Mouse (Mus musculus): ENCODE data around the gene Hnrnpm. TPM values are rescaled to one million over a fixed set of nuclear protein-coding genes. Genes with fewer than 3 reads are reported as not detected.
"Not testable (repeated sequence)": the region's sequence is repeated elsewhere in the genome, so short reads cannot be mapped to it uniquely, and the experiment has no call there.

Hnrnpm gene
- polyA plus RNA-seq (2016; fragmentation: Nextera tagmentation; extraction: Ambion mirVana) = 490 and 547 TPM in 2 replicates

DNA sequence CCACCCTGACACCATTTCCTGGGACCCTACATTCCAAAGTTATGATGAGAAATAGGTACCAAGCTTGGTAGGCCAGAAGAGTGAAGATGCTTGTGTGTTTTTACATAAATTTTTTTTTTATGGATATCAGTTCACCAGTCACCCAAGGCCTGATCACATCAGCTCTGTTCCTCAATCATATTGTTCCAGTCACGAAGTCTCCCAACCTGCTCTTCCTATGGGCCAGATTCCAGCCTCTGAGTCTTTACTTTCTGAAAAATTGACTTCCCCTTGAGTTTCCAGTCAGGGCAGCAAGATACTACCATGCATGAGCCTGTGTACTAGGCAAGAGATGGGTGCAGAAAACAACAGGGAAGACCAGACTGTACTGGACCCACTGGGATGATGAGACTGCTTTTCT lies at the start of gene Hnrnpm:
Gene Hnrnpm (minus strand): TSS at position 101 of the 400 bp plus-strand sequence.
- H3K9me3 ChIP-seq = no peaks in the 10 kb centered on the region
- peak within 1 kb of the TSS; percentile 93 for H3K4me2 ChIP-seq
- no peak within 1 kb of the TSS for H3K9ac ChIP-seq
- H3K27ac ChIP-seq = peak within 1 kb of the TSS; percentile 95; the same call in 1 of the 2 replicates
- ATAC-seq (ENCODE audit: low FRiP score) = no peak
- 97% methylated on average over 1 of the region's 1 CpGs for WGBS
- peaks cover 15% of the 10 kb centered on the region for H3K36me3 ChIP-seq (replicated peaks)
- H3K4me3 ChIP-seq (replicated peaks) = peak within 1 kb of the TSS; percentile 88
- H3K27me3 ChIP-seq = no peaks in the 10 kb centered on the region
- H3K4me1 ChIP-seq = peaks cover 27% of the 10 kb centered on the region

- WGBS = 83% methylated on average over 10 of the region's 10 CpGs
- H3K9ac ChIP-seq; ATAC-seq (ENCODE audit: low FRiP score); H3K36me3 ChIP-seq (replicated peaks); H3K4me2 ChIP-seq; H3K27ac ChIP-seq; H3K9me3 ChIP-seq; H3K4me3 ChIP-seq (replicated peaks); H3K27me3 ChIP-seq; H3K4me1 ChIP-seq: not testable (repeated sequence)
Measured at GRCm38 (mm10) chr17:33733526-33733925, 46.9 kb upstream of the Hnrnpm start.

GRCm38 (mm10) chr17:33732556-33733083 lies 46.0 kb upstream of the Hnrnpm start:
- H3K9ac ChIP-seq; ATAC-seq (ENCODE audit: low FRiP score); H3K4me2 ChIP-seq; H3K4me1 ChIP-seq; H3K36me3 ChIP-seq (replicated peaks); H3K27me3 ChIP-seq; H3K9me3 ChIP-seq; H3K4me3 ChIP-seq (replicated peaks); H3K27ac ChIP-seq: not testable (repeated sequence)
- 78% methylated on average over 9 of the region's 9 CpGs for WGBS

DNA sequence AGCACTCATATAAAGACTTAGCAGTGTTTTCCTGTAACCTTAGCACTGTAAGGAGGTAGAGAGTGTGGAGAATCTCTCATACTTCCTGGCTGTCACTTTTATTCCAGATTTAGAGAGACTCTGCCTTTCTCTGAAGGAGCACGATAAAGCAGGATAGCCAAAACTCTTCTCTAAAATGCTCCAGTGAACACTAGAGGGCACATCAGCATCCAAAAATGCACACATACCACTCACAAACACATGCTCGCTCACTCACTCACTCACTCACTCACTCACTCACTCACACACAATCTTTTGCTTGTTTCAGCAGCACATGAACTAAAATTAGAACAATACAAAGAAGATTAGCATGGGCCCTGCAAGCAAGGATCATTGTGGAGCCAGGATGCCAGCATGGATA lies 42.6 kb upstream of the Hnrnpm start:
- H3K4me3 ChIP-seq (replicated peaks) = no peak overlapping the region
- H3K4me1 ChIP-seq = no peaks in the 10 kb centered on the region
- no peak for ATAC-seq (ENCODE audit: low FRiP score)
- H3K36me3 ChIP-seq (replicated peaks) = no peaks in the 10 kb centered on the region
- WGBS = 72% methylated on average over 2 of the region's 2 CpGs
- H3K27me3 ChIP-seq = no peaks in the 10 kb centered on the region
- H3K27ac ChIP-seq = no peak overlapping the region
- H3K4me2 ChIP-seq = no peak overlapping the region
- no peaks in the 10 kb centered on the region for H3K9me3 ChIP-seq
- no peak overlapping the region for H3K9ac ChIP-seq

- no peak overlapping the region for H3K4me2 ChIP-seq
- H3K9me3 ChIP-seq = no peaks in the 10 kb centered on the region
- H3K9ac ChIP-seq = no peak overlapping the region
- H3K27ac ChIP-seq = no peak overlapping the region
- H3K4me1 ChIP-seq = no peaks in the 10 kb centered on the region
- no peaks in the 10 kb centered on the region for H3K36me3 ChIP-seq (replicated peaks)
- no peak for ATAC-seq (ENCODE audit: low FRiP score)
- H3K4me3 ChIP-seq (replicated peaks) = no peak overlapping the region
- H3K27me3 ChIP-seq = no peaks in the 10 kb centered on the region
- 82% methylated on average over 2 of the region's 2 CpGs for WGBS
Measured at GRCm38 (mm10) chr17:33728396-33728795, 41.7 kb upstream of the Hnrnpm start.

DNA sequence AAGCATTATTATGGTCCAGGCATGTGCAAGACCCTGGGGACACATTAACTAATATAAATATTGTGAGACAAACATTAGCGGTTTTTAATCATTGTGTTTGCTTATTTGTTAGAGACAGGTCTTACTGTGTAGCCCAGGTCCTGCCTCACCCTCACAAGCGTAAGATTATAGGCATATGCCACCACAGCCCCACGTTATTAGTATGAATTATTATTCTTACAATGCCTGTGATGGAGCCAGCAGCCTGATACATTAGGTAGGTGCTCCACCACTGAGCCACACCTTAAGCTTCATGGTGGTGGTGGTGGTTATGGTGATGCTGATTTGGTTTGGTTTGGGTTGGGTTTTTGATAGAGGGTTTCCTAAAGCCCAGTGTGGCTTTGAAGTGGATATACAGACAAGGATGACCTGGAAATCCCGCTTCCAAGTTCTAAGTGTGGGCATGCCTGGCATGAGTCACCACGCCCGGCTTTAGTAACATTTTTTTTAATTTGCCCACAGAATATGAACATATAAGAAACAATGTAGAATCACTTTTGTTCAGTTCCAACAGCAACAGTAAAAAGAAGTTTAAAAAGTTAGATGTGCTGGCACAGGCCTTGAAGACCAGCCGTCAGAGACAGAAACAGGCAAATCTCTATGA lies 33.2 kb upstream of the Hnrnpm start:
- no peak overlapping the region for H3K4me3 ChIP-seq (replicated peaks)
- H3K9me3 ChIP-seq = no peaks in the 10 kb centered on the region

DNA sequence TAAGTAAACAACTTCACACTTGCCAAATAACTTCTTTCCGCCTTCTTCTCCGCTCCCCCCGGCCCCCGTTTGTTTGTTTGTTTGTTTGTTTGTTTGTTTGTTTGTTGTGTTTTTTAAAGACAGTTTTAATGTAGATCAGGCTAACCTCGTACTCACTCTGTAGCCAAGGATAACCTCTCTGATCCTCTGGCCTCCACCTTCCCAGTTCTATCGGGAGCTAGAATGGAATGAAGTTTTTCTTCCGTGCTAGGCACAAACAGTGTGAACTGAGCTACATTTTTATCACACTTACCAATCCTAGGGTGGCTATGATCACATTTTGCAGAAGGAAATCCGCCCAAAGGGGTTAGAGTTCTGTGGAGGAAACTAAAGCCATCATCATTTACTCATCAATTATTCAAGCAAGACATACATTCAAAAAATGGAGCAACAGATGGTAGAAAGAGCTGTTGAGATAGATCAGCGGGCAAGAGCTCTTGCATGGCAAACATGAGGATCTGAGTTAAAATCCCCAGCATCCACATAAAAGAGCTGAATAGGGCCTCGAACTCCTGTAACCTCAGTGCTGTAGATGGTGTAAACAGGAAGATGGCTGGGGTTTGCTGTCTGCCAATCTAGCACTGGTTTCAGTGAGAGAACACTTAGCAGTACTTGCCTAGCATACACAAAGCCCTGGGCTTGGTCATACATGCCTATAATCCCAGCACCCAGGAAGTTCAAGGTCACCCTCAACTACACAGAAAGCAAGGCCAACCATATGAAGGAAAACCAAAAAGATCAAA lies 32.5 kb upstream of the Hnrnpm start:
- 48% methylated on average over 10 of the region's 10 CpGs for WGBS
- Histone ChIP-seq H3K27me3 (no peaks in the 10 kb centered on the region), H3K36me3 (replicated peaks) (no peaks in the 10 kb centered on the region), H3K4me1 (peaks cover 6% of the 10 kb centered on the region; the same call in 1 of the 2 replicates), H3K9ac (no peak overlapping the region), H3K9me3 (no peaks in the 10 kb centered on the region), H3K27ac (no peak overlapping the region), H3K4me3 (replicated peaks) (peak overlapping the region; percentile 87), H3K4me2 (peak overlapping the region; percentile 65)
- peak; percentile 34; the same call in 1 of the 2 replicates for ATAC-seq (ENCODE audit: low FRiP score)

More for the DNA sequence above, 33.2 kb upstream of the Hnrnpm start:
- ATAC-seq (ENCODE audit: low FRiP score) = no peak
- H3K4me2 ChIP-seq = no peak overlapping the region
- WGBS = 91% methylated on average over 7 of the region's 7 CpGs
- peaks cover 6% of the 10 kb centered on the region; the same call in 1 of the 2 replicates for H3K4me1 ChIP-seq
- H3K27me3 ChIP-seq = no peaks in the 10 kb centered on the region
- H3K9ac ChIP-seq = no peak overlapping the region
- no peaks in the 10 kb centered on the region for H3K36me3 ChIP-seq (replicated peaks)
- no peak overlapping the region for H3K27ac ChIP-seq

DNA sequence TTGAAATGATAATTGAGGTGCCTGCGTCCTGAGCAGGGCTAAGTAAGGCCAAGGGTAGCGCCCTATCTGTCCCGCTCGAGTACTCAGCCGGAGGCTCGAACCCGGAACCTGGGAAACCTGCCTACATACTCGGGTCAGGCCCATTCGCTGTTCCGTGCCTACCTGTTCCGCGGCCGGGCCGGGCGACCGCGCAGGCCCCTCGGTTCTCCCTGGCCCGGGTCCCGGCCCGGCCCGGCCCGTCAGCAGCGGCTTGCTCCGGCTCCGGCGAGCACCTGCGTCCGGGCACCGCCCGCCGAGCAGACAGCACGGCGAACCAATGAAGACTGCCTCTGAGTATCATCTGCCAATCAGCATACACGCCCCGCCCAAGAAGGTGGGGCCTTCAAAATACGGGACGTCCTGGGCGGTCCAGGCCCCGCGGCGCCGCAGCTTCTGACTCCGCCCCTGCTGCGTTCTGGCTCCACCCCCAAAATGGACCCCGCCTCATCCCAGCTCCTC lies 31.8 kb upstream of the Hnrnpm start, which contains the start of gene March2:
Gene March2 (minus strand): TSS at position 287 of the 498 bp plus-strand sequence.
- Histone ChIP-seq H3K4me2 (peak within 1 kb of the TSS; percentile 65), H3K4me3 (replicated peaks) (peak within 1 kb of the TSS; percentile 87), H3K9ac (peak within 1 kb of the TSS; percentile 75), H3K36me3 (replicated peaks) (no peaks in the 10 kb centered on the region), H3K4me1 (peaks cover 6% of the 10 kb centered on the region; the same call in 1 of the 2 replicates), H3K27me3 (no peaks in the 10 kb centered on the region), H3K9me3 (no peaks in the 10 kb centered on the region), H3K27ac (no peak within 1 kb of the TSS)
- peak; percentile 100 for ATAC-seq (ENCODE audit: low FRiP score)
- WGBS = 0% methylated on average over 43 of the region's 46 CpGs

- Histone ChIP-seq H3K4me1 (peaks cover 6% of the 10 kb centered on the region; the same call in 1 of the 2 replicates), H3K4me3 (replicated peaks) (peak overlapping the region; percentile 87), H3K36me3 (replicated peaks) (no peaks in the 10 kb centered on the region), H3K4me2 (peak overlapping the region; percentile 65), H3K9ac (peak overlapping the region; percentile 75), H3K9me3 (no peaks in the 10 kb centered on the region), H3K27me3 (no peaks in the 10 kb centered on the region), H3K27ac (no peak overlapping the region)
- 0 out of 2 replicates have a peak, but pooled peaks have one; percentile 1 for ATAC-seq (ENCODE audit: low FRiP score)
- 8% methylated on average over 8 of the region's 8 CpGs for WGBS
Measured at GRCm38 (mm10) chr17:33717982-33718381, 31.3 kb upstream of the Hnrnpm start.

- Histone ChIP-seq H3K27me3 (no peaks in the 10 kb centered on the region), H3K36me3 (replicated peaks) (no peaks in the 10 kb centered on the region), H3K9me3 (no peaks in the 10 kb centered on the region), H3K27ac (no peak overlapping the region), H3K9ac (no peak overlapping the region), H3K4me3 (replicated peaks) (no peak overlapping the region), H3K4me1 (peaks cover 6% of the 10 kb centered on the region; the same call in 1 of the 2 replicates), H3K4me2 (no peak overlapping the region)
- WGBS = 95% methylated on average over 1 of the region's 1 CpGs
- no peak for ATAC-seq (ENCODE audit: low FRiP score)
Measured at GRCm38 (mm10) chr17:33717246-33717645, 30.6 kb upstream of the Hnrnpm start.

- no peak overlapping the region for H3K4me3 ChIP-seq (replicated peaks)
- H3K4me1 ChIP-seq = peaks cover 6% of the 10 kb centered on the region; the same call in 1 of the 2 replicates
- H3K9ac ChIP-seq = no peak overlapping the region
- H3K27ac ChIP-seq = no peak overlapping the region
- H3K9me3 ChIP-seq = no peaks in the 10 kb centered on the region
- H3K27me3 ChIP-seq = no peaks in the 10 kb centered on the region
- H3K36me3 ChIP-seq (replicated peaks) = peaks cover 6% of the 10 kb centered on the region; the same call in 1 of the 2 replicates
- 90% methylated on average over 1 of the region's 1 CpGs for WGBS
- ATAC-seq (ENCODE audit: low FRiP score) = no peak
- H3K4me2 ChIP-seq = no peak overlapping the region
Measured at GRCm38 (mm10) chr17:33714779-33715178, 28.1 kb upstream of the Hnrnpm start.

DNA sequence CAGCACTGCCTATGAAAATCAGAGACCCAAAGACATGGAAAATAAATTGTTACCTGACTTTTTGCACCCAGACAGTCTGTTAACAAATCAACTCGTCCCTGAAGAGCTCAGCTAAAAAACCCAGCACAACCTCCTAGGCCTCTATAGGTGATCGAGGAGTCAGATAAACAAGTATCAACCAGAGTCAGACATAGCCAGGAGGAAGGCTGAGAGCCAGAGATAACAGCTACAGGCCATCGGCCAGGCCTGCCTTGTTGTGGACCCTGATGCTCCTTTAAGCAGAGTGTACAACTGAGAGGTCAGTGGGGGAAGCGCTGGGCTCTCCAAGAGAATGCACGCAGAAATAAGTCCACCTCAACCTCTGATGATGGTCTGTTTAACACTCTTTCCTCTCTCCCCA lies 26.6 kb upstream of the Hnrnpm start:
- Histone ChIP-seq H3K4me3 (replicated peaks) (no peak overlapping the region), H3K4me1 (peaks cover 6% of the 10 kb centered on the region; the same call in 1 of the 2 replicates), H3K4me2 (no peak overlapping the region), H3K27ac (no peak overlapping the region), H3K27me3 (no peaks in the 10 kb centered on the region), H3K9me3 (no peaks in the 10 kb centered on the region), H3K9ac (no peak overlapping the region), H3K36me3 (replicated peaks) (peaks cover 19% of the 10 kb centered on the region)
- WGBS = 86% methylated on average over 5 of the region's 5 CpGs
- ATAC-seq (ENCODE audit: low FRiP score) = no peak
